Mouse (Mus musculus): ENCODE measurements around the gene Olfr266. TPM values are rescaled to one million over a fixed set of nuclear protein-coding genes. Genes with fewer than 3 reads are reported as not detected.

Gene Olfr266
- total RNA-seq (2021): not detected
- long read RNA-seq, experiment 1: 0 reads
- long read RNA-seq, experiment 2: 0 reads

GRCm38 (mm10) chr3:106826187-106826586, at the start of gene Olfr266:
TSS of gene Olfr266 (minus strand) at chr3:106826287.
- no peak for DNase-seq (ENCODE audit: low spot score in 2 of 2)

- no peak for DNase-seq (ENCODE audit: low spot score in 2 of 2)
These were observed 49.5 kb upstream of the Olfr266 start for GRCm38 (mm10) chr3:106875626-106876025.

GRCm38 (mm10) chr3:106872893-106873292, 46.8 kb upstream of the Olfr266 start:
- DNase-seq (ENCODE audit: low spot score in 2 of 2): no peak

- DNase-seq (ENCODE audit: low spot score in 2 of 2): no peak
These were observed 6.0 kb upstream of the Olfr266 start for GRCm38 (mm10) chr3:106832107-106832506.

GRCm38 (mm10) chr3:106817676-106818075, 8.4 kb downstream of the Olfr266 start:
- no peak for DNase-seq (ENCODE audit: low spot score in 2 of 2)

- no peak for DNase-seq (ENCODE audit: low spot score in 2 of 2)
These were observed 17.0 kb downstream of the Olfr266 start for GRCm38 (mm10) chr3:106808972-106809695.

GRCm38 (mm10) chr3:106798079-106798478, 28.0 kb downstream of the Olfr266 start:
- no peak for DNase-seq (ENCODE audit: low spot score in 2 of 2)

- DNase-seq (ENCODE audit: low spot score in 2 of 2): no peak
These were observed 36.2 kb downstream of the Olfr266 start, which contains the start of gene Cd53 for GRCm38 (mm10) chr3:106789930-106790329. TSS of gene Cd53 (minus strand) at chr3:106790149.

- DNase-seq (ENCODE audit: low spot score in 2 of 2): no peak
These were observed 37.6 kb downstream of the Olfr266 start for GRCm38 (mm10) chr3:106788440-106788887.

- DNase-seq (ENCODE audit: low spot score in 2 of 2): no peak
These were observed 38.1 kb downstream of the Olfr266 start for GRCm38 (mm10) chr3:106787972-106788371.

- DNase-seq (ENCODE audit: low spot score in 2 of 2): no peak
These were observed 41.0 kb downstream of the Olfr266 start for GRCm38 (mm10) chr3:106785130-106785529.

- DNase-seq (ENCODE audit: low spot score in 2 of 2): no peak
These were observed 54.3 kb downstream of the Olfr266 start for GRCm38 (mm10) chr3:106771834-106772233.

Other genes with a start within 250 kb of the Olfr266 start
- gene Lrif1, start 141.3 kb downstream of the Olfr266 start, total RNA-seq (2021): 10 to 100 TPM; 33.4 to 35.6 TPM
- gene Cd53, start 36.1 kb downstream of the Olfr266 start, total RNA-seq (2021): 1 to 10 TPM; 6.7 to 8.2 TPM
- gene Kcna3, start 209.9 kb upstream of the Olfr266 start, total RNA-seq (2021): 1 to 10 TPM; 1.0 to 1.8 TPM